Mouse (Mus musculus) heart, embryonic 14.5 days (tissue): ENCODE data around the gene Snx18. TPM values are rescaled to one million over a fixed set of nuclear protein-coding genes. Genes with fewer than 3 reads are reported as not detected.

Experiments used
- ATAC-seq: fragments of 200-750 bp; cut with Nextera tagmentation; 2 replicates; pipeline ENCODE4 v1.8.0; 2017; ENCODE audit warnings: low read depth, moderate TSS enrichment; ENCODE audit not compliant: insufficient number of reproducible peaks, insufficient read depth, low FRiP score
- H3K27ac ChIP-seq, 2 experiments: fragments of 200-500 bp in 1 of 2; fragments of 300-500 bp in 1 of 2; sonication (generic) in 1 of 2; replicated peaks in 1 of 2; 2 replicates each; pipeline ENCODE4 v1.5.1; 2012 to 2014; ENCODE audit warnings: low read depth in 2 of 2, low read length in 2 of 2, control low read depth in 1 of 2, mild to moderate bottlenecking in 1 of 2, mixed read lengths in 1 of 2; ENCODE audit not compliant: control insufficient read depth in 1 of 2, insufficient read depth in 1 of 2
- H3K27me3 ChIP-seq: fragments of 300-500 bp; sonication (generic); 2 replicates; pipeline ENCODE4 v1.6.1; 2014; ENCODE audit warnings: mild to moderate bottlenecking, low read length, control low read depth; ENCODE audit not compliant: control insufficient read depth, insufficient read depth
- H3K36me3 ChIP-seq: fragments of 300-500 bp; sonication (generic); 2 replicates; pipeline ENCODE4 v1.6.1; 2014; ENCODE audit warnings: mild to moderate bottlenecking, control low read depth, low read length, mixed read lengths; ENCODE audit not compliant: control insufficient read depth, insufficient read depth
- H3K4me1 ChIP-seq, 2 experiments: fragments of 200-500 bp in 1 of 2; fragments of 300-500 bp in 1 of 2; sonication (generic) in 1 of 2; 2 replicates each; pipeline ENCODE4 v1.6.1; 2012 to 2014; ENCODE audit warnings: low read length in 2 of 2, control low read depth in 1 of 2, mixed read lengths in 1 of 2; ENCODE audit not compliant: control insufficient read depth in 2 of 2, insufficient read depth in 2 of 2
- H3K4me2 ChIP-seq: fragments of 300-500 bp; sonication (generic); 2 replicates; pipeline ENCODE4 v1.6.1; 2014; ENCODE audit warnings: mild to moderate bottlenecking, low read length
- H3K4me3 ChIP-seq, 2 experiments: fragments of 200-500 bp in 1 of 2; fragments of 300-500 bp in 1 of 2; sonication (generic) in 1 of 2; 2 replicates each; pipeline ENCODE4 v1.5.1; 2012 to 2014; ENCODE audit warnings: low read length in 2 of 2, mild to moderate bottlenecking in 2 of 2, control low read depth in 1 of 2, low read depth in 1 of 2, moderate library complexity in 1 of 2; ENCODE audit not compliant: control insufficient read depth in 1 of 2, insufficient read depth in 1 of 2
- H3K9ac ChIP-seq: fragments of 300-500 bp; sonication (generic); 2 replicates; pipeline ENCODE4 v1.6.1; 2014; ENCODE audit warnings: mild to moderate bottlenecking, low read length
- H3K9me3 ChIP-seq: fragments of 300-500 bp; sonication (generic); 2 replicates; pipeline ENCODE4 v1.6.1; 2016; ENCODE audit warnings: low read length, control low read depth; ENCODE audit not compliant: control insufficient read depth
- WGBS: fragments of 180-500 bp; shearing (Covaris S2); extraction: QIAGEN DNeasy Blood & Tissue Kit; methylation state at CpG from one replicate; pipeline ENCODE4 v1.1.7; 2014; 5-methylcytosine and 5-hydroxymethylcytosine counted together
- polyA plus RNA-seq: library from polyadenylated mRNA; unstranded; fragments of >200 nt; fragmentation: Nextera tagmentation; extraction: Ambion mirVana; gene quantifications from 2 replicates; pipeline ENCODE4 v1.2.1, GENCODE M21; 2014

The Snx18 gene
- polyA plus RNA-seq, 1 experiment from 2014 or later = 22.6 TPM

DNA sequence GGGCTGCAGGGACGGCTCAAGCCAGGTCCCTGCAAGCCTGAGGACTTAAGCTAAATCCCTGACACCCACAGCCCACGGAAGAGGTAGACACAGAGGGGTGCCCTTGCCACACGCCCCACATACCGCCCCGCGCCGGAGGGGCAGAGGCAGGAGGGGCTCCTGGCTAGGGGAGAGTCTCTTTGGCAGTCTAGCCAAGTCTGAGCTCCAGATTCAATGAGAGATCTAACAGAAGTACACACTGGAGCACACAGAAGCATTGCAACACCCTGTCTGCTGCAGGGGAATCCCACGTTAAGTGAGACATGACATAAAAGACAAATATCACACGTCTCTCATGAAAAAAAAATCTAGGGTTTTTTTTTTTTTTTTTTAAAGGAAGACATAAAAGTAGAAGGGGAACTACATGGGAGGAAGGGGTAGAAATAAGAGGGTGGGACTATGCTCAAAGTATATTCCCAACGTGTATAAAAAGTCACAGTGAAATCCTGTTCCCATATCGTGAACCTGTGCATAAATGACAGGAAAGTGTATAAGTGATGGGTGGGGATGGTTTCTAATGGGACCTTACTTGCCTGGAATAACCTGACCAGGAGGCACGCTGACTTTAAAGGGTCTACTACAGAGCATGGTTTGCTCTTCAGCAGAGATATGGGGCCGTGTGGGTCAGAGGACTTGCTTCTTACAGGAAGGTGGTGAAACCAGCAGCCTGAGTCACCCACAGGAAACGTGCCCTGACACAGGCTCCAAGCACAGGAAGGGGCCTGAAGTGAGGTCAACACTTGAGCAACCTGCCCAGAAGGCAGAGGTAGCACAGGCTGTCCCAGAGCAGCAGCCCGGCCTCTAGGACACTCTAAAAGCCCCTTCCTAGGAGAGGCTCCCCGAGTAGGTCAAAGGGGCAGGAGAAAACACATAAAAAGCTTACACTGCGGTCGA, 17.6 kb downstream of the Snx18 start:
- no peaks in the 10 kb centered on the region for H3K27me3 ChIP-seq
- H3K4me1 ChIP-seq = peaks cover 30 to 59% of the 10 kb centered on the region in 2 experiments
- no peak overlapping the region for H3K4me3 ChIP-seq
- H3K4me2 ChIP-seq = no peak overlapping the region
- H3K9me3 ChIP-seq = no peaks in the 10 kb centered on the region
- 83% methylated on average over 18 of the region's 18 CpGs for WGBS
- no peak overlapping the region for H3K27ac ChIP-seq
- no peak overlapping the region for H3K9ac ChIP-seq
- ATAC-seq = no peak
- H3K36me3 ChIP-seq = no peaks in the 10 kb centered on the region

DNA sequence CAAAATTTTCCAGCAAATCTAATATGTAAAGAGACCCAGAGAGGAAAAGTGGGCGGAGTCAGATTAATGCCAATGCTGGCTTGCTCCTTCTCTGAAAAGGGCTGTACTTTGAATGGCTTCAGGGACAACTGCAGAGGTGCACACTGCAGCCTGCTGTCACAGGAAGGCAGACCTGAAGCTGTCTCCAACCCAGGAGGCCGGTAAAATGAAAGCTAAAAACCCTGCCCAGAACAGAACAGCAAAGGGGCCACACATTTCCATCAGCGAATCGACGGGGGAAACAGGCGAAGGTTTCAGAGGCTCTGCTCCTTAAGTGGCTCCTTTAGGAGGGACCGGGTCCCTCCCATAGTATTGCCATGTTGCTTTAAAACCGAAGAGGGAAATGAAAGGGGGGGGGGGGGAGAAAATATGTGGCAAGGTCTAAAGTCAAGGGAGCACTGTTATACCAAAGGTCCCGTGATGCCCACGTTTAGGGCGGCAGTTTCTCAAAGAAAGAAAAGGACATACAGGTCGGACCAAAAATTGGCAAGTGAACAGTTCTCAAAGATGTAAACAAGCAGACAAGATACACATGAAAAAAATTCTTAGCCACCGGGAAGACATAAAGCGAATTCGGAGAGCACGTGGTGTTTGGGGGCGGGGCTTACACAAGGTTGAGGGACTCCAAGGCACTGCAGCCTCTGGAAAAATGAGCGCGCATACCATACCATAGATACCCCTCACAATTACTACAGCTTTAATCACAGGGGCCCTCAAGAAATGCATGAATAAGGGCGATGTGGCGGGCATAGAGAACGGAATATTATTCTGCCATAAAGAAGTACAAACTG, 18.4 kb downstream of the Snx18 start:
- no peaks in the 10 kb centered on the region for H3K9me3 ChIP-seq
- no peaks in the 10 kb centered on the region for H3K27me3 ChIP-seq
- H3K27ac ChIP-seq = no peak overlapping the region
- WGBS = 85% methylated on average over 22 of the region's 22 CpGs
- ATAC-seq = no peak
- no peak overlapping the region for H3K9ac ChIP-seq
- H3K36me3 ChIP-seq = no peaks in the 10 kb centered on the region
- no peak overlapping the region for H3K4me2 ChIP-seq
- no peak overlapping the region for H3K4me3 ChIP-seq
- H3K4me1 ChIP-seq = peaks cover 35 to 64% of the 10 kb centered on the region in 2 experiments

DNA sequence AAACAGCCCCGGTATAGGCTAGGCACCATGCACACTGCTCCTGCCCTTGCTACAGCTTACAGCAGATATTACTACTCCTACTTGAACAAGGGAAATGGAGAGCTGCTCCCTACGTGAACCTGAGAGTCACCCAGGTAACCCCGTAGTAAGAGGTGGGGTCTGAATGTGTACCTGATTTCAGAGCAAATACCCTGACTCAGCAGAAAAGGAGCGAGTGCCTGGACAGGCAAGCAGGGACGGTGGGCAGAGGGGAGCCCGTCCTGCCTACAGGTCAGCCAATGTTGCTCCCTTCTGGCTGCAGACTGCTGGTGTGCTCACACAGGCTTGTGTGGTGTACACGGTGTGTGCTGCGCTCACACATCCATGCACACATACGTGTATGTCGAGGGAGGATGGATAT, 20.7 kb downstream of the Snx18 start:
- 82% methylated on average over 10 of the region's 10 CpGs for WGBS
- Histone ChIP-seq H3K9ac (no peak overlapping the region), H3K27ac (no peak overlapping the region), H3K27me3 (no peaks in the 10 kb centered on the region), H3K36me3 (peaks cover 20% of the 10 kb centered on the region), H3K4me3 (no peak overlapping the region), H3K4me2 (no peak overlapping the region), H3K4me1 (peaks cover 28 to 46% of the 10 kb centered on the region in 2 experiments), H3K9me3 (no peaks in the 10 kb centered on the region)
- no peak for ATAC-seq

DNA sequence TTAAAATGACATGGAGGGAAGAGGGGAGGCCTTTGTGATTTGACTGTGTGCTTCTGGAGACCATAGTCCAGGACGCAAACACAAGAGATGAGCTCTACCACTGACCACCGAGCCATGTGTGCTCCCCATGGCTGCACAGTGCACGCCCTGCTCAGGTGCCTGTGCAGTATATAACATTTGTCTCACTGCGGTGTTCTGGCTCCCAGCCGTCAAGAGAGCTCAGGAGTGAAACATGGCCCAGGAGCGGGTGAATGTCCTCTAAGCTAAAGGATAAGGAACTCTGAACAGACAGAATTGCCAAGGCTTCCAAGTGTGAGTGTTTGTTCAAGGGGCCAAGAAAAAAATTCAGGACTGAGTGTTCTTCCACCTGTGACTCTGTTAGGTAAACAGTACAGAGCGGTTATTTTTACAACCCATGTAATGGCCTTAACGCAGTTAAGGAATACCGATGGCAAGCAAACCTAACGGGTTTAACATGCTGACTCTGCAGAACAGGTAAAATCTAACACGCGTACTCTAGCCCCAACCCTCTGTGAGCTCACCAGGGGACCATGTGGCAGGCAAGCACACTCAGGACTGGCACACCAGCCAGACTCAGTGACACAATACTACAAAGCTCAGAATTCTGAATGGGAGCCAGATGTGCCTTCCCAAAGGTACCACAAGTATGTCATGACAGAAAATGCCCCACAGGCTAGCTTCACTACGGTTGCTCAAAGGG, 21.4 kb downstream of the Snx18 start:
- Histone ChIP-seq H3K4me2 (no peak overlapping the region), H3K9ac (no peak overlapping the region), H3K4me1 (peaks cover 24 to 39% of the 10 kb centered on the region in 2 experiments), H3K36me3 (peaks cover 24% of the 10 kb centered on the region), H3K27ac (no peak overlapping the region), H3K4me3 (no peak overlapping the region), H3K27me3 (no peaks in the 10 kb centered on the region), H3K9me3 (no peaks in the 10 kb centered on the region)
- no peak for ATAC-seq
- WGBS = 65% methylated on average over 13 of the region's 13 CpGs

DNA sequence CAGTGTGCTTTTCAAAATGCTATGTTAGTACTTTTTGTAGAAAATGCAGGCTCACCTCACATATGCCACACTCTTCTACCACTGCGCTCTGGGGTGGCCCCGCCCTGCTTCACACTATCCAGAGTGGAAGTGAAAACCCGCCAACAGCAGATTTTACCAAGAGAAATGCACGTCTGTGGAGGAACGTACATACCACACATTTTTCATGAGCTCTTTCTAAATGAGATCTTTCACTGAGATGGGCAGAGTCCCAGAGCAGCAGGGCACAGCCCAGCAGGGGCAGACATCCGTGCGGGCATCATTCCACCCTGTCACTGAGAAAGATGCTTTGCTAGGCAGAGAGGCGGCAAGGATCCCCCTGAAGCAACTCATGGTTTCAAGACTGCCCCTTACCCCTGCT, 22.4 kb downstream of the Snx18 start:
- H3K4me1 ChIP-seq = peaks cover 24 to 39% of the 10 kb centered on the region in 2 experiments
- no peak for ATAC-seq
- H3K27ac ChIP-seq = 0 out of 4 replicates have a peak overlapping the region, but pooled peaks of 1 of the 2 experiments have one; percentile 24
- H3K36me3 ChIP-seq = peaks cover 29% of the 10 kb centered on the region
- H3K9ac ChIP-seq = no peak overlapping the region
- H3K4me2 ChIP-seq = no peak overlapping the region
- no peaks in the 10 kb centered on the region for H3K27me3 ChIP-seq
- no peaks in the 10 kb centered on the region for H3K9me3 ChIP-seq
- no peak overlapping the region for H3K4me3 ChIP-seq
- 48% methylated on average over 8 of the region's 8 CpGs for WGBS

DNA sequence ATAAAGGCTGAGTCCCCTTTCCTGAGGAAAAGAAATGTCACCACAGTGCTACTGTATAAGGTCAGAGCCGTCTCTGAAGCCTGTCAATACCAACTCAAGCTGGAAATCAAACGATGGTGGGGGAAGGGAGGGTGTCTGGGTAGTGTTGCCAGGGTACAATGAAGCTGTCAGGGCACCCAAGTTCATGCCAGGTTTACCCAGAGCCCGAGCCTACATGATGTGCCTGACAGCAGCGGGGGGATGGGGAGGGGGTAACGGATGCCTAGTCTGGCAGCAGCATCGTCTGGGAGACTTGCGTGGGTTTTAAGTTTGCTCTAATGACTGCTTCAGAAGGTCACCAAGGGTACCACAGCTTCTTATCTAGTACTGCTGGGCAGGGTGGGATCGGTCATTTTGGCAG, 23.1 kb downstream of the Snx18 start:
- Histone ChIP-seq H3K4me3 (no peak overlapping the region), H3K27me3 (no peaks in the 10 kb centered on the region), H3K4me2 (0 out of 2 replicates have a peak overlapping the region, but pooled peaks have one; percentile 1), H3K9ac (no peak overlapping the region), H3K36me3 (peaks cover 37% of the 10 kb centered on the region), H3K9me3 (no peaks in the 10 kb centered on the region), H3K4me1 (peaks cover 27 to 36% of the 10 kb centered on the region in 2 experiments), H3K27ac (0 out of 4 replicates have a peak overlapping the region, but pooled peaks of 1 of the 2 experiments have one; percentile 24)
- ATAC-seq = no peak
- 45% methylated on average over 8 of the region's 8 CpGs for WGBS

DNA sequence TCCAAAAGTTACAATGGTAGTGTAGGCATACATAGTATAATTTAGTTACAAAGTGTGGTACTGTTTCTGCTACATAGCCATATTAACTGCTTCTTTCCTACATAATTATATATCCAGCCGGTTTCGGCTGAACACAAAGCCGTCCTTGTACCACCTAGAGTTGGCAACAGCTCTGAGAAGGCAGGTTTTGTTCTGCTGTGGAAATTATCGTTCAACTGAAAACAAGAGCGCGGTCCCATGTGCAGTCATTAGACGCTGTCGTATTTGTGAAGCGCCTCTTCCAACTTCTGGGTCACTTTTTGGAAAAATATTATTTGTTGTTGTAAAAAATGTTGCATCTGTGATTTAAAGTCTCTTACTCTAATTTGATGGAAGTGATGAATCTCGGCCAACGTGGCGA, 24.0 kb downstream of the Snx18 start:
- H3K27me3 ChIP-seq = no peaks in the 10 kb centered on the region
- H3K4me3 ChIP-seq = no peak overlapping the region
- H3K27ac ChIP-seq = no peak overlapping the region
- WGBS = 94% methylated on average over 12 of the region's 12 CpGs
- H3K4me1 ChIP-seq = peaks cover 27 to 36% of the 10 kb centered on the region in 2 experiments
- H3K4me2 ChIP-seq = no peak overlapping the region
- H3K9me3 ChIP-seq = no peaks in the 10 kb centered on the region
- peaks cover 42% of the 10 kb centered on the region for H3K36me3 ChIP-seq
- no peak for ATAC-seq
- no peak overlapping the region for H3K9ac ChIP-seq
